Mouse (Mus musculus): ENCODE measurements around the gene Trpm3.

DNA sequence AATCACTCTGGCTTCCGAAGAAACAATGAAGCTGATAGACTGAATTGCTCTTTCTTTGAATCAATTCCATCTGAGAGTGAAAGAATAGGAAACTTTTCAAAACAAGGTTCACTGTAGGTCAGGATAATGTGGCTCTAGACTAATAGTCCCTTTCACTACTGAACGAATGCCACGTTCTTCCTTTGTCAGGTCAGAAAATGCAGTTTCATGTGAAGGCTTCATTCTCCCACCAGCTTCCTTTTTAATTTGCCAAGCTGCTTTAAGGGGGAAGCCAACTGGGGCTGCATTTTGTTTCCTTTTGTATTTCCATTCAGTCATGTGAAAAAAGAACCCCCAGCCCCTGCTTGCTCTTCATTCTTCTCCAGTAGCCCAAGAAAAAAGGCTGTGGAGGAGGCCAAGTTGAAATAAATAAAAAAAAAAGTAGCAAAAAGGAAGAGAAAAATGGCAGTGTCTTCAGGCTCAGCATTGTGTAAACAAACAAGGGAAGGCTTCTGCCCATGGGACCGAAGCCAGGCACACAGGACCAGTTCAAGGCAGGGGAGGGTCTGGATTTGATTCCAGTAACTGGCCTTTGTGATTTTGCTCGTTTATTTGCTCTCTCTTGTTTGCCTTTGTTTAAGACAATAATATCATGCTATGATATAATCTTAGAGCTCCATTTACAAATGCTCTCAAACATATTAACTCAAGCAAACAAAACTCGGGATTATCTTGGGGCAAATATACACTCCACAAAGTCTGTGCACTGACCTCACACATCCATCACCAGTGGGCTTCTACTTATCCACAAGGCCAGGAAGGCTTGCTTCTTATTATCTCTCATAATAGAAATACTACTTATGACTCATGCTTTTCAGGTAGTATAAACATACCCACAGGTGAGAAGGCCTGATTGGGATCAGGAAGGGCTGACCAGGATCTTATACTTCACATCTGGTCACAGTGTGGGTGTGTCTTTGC lies 702.5 kb downstream of the Trpm3 start:
- no peak for TF ChIP-seq CTCF (IDR thresholded peaks at IDR 0.05; ENCODE audit: insufficient read depth, low read length)
- TF ChIP-seq POLR2A (IDR thresholded peaks at IDR 0.05; ENCODE audit: borderline replicate concordance, extremely low read depth, low read depth, low read length): no peak

Measured in lung, adult 2 months (tissue).